Mouse (Mus musculus): ENCODE measurements around the gene Ppl. TPM values are rescaled to one million over a fixed set of nuclear protein-coding genes. Genes with fewer than 3 reads are reported as not detected.

Gene Ppl
- 1 to 10 TPM; 2.5 to 3.7 TPM for total RNA-seq (2021)
- long read RNA-seq, experiment 1, partial matches to known transcripts: 0 of 2 reads
- long read RNA-seq, experiment 1, other reads (novel, unspliced or antisense): 2 of 2 reads
- long read RNA-seq, experiment 2, full-length matches to known transcripts: 2 of 3 reads
- long read RNA-seq, experiment 2, partial matches to known transcripts: 0 of 3 reads
- long read RNA-seq, experiment 2, other reads (novel, unspliced or antisense): 1 of 3 reads

- intact Hi-C loops (cut with DNase I): no loop called here
- peak within 1 kb of the TSS; percentile 75 for H3K4me3 ChIP-seq
- peak within 1 kb of the TSS; percentile 79 for H3K27ac ChIP-seq
- TF ChIP-seq CTCF (IDR thresholded peaks at IDR 0.05): peak; percentile 26; the same call in 1 of the 2 replicates
- peak; percentile 79 for DNase-seq
Observed at GRCm38 (mm10) chr16:5132401-5132801, at the start of gene Ppl. TSS of gene Ppl (minus strand) at chr16:5132421.

- no peak for TF ChIP-seq CTCF (IDR thresholded peaks at IDR 0.05)
- Histone ChIP-seq H3K27ac (peak overlapping the region; percentile 91), H3K4me3 (peak overlapping the region; percentile 54)
- intact Hi-C loops (cut with DNase I): no loop called here
- peak; percentile 77 for DNase-seq
Observed at GRCm38 (mm10) chr16:5172636-5173035, 40.4 kb upstream of the Ppl start.

GRCm38 (mm10) chr16:5168829-5169228 is 36.6 kb upstream of the Ppl start:
- intact Hi-C loops (cut with DNase I): no loop called here
- no peak overlapping the region; the same call in 1 of the 2 replicates for H3K4me3 ChIP-seq
- H3K27ac ChIP-seq: peak overlapping the region; percentile 91
- TF ChIP-seq CTCF (IDR thresholded peaks at IDR 0.05): no peak
- DNase-seq: peak; percentile 88

GRCm38 (mm10) chr16:5168038-5168437 is 35.8 kb upstream of the Ppl start:
- no peak for TF ChIP-seq CTCF (IDR thresholded peaks at IDR 0.05)
- H3K27ac ChIP-seq: peak overlapping the region; percentile 91
- intact Hi-C loops (cut with DNase I): no loop called here
- H3K4me3 ChIP-seq: no peak overlapping the region
- no peak for DNase-seq

GRCm38 (mm10) chr16:5164327-5164726 is 32.1 kb upstream of the Ppl start:
- intact Hi-C loops (cut with DNase I): no loop called here
- no peak overlapping the region for H3K4me3 ChIP-seq
- DNase-seq: no peak
- TF ChIP-seq CTCF (IDR thresholded peaks at IDR 0.05): no peak
- peak overlapping the region; percentile 92 for H3K27ac ChIP-seq

GRCm38 (mm10) chr16:5159248-5159647 is 27.0 kb upstream of the Ppl start:
- intact Hi-C loops (cut with DNase I): no loop called here
- DNase-seq: peak; percentile 44
- no peak overlapping the region for H3K4me3 ChIP-seq
- no peak for TF ChIP-seq CTCF (IDR thresholded peaks at IDR 0.05)
- peak overlapping the region; percentile 92 for H3K27ac ChIP-seq

GRCm38 (mm10) chr16:5157113-5157512 is 24.9 kb upstream of the Ppl start:
- no peak for TF ChIP-seq CTCF (IDR thresholded peaks at IDR 0.05)
- peak; percentile 87 for DNase-seq
- H3K4me3 ChIP-seq: no peak overlapping the region
- intact Hi-C loops (cut with DNase I): no loop called here
- H3K27ac ChIP-seq: peak overlapping the region; percentile 92

GRCm38 (mm10) chr16:5156495-5156894 is 24.3 kb upstream of the Ppl start:
- no peak overlapping the region for H3K4me3 ChIP-seq
- peak overlapping the region; percentile 92 for H3K27ac ChIP-seq
- intact Hi-C loops (cut with DNase I): no loop called here
- DNase-seq: peak; percentile 71
- TF ChIP-seq CTCF (IDR thresholded peaks at IDR 0.05): no peak

GRCm38 (mm10) chr16:5155014-5155413 is 22.8 kb upstream of the Ppl start:
- TF ChIP-seq CTCF (IDR thresholded peaks at IDR 0.05): no peak
- intact Hi-C loops (cut with DNase I): no loop called here
- Histone ChIP-seq H3K27ac (peak overlapping the region; percentile 92), H3K4me3 (no peak overlapping the region)
- no peak for DNase-seq

- intact Hi-C loops (cut with DNase I): no loop called here
- DNase-seq: no peak
- H3K4me3 ChIP-seq: no peak overlapping the region
- peak overlapping the region; percentile 92 for H3K27ac ChIP-seq
- TF ChIP-seq CTCF (IDR thresholded peaks at IDR 0.05): no peak
Observed at GRCm38 (mm10) chr16:5153299-5154026, 21.2 kb upstream of the Ppl start.

GRCm38 (mm10) chr16:5150544-5150943 is 18.3 kb upstream of the Ppl start:
- no peak for TF ChIP-seq CTCF (IDR thresholded peaks at IDR 0.05)
- intact Hi-C loops (cut with DNase I): no loop called here
- DNase-seq: no peak

GRCm38 (mm10) chr16:5147037-5147385 is 14.8 kb upstream of the Ppl start, which contains the start of gene Sec14l5:
TSS of gene Sec14l5 (plus strand) at chr16:5147109.
- Histone ChIP-seq H3K4me3 (peak within 1 kb of the TSS; percentile 81), H3K27ac (peak within 1 kb of the TSS; percentile 88)
- DNase-seq: no peak
- intact Hi-C loops (cut with DNase I): loop anchor here (2.0 to 5.0 kb wide), 2 partner anchors 38 to 90 kb away; no protein-coding TSS in a partner anchor
- peak; percentile 15; the same call in 1 of the 2 replicates for TF ChIP-seq CTCF (IDR thresholded peaks at IDR 0.05)

More at GRCm38 (mm10) chr16:5150544-5150943, 18.3 kb upstream of the Ppl start:
- peak overlapping the region; percentile 20; the same call in 1 of the 2 replicates for H3K27ac ChIP-seq
- H3K4me3 ChIP-seq: no peak overlapping the region

- TF ChIP-seq CTCF (IDR thresholded peaks at IDR 0.05): no peak
- Histone ChIP-seq H3K4me3 (peak overlapping the region; percentile 81), H3K27ac (peak overlapping the region; percentile 88)
- intact Hi-C loops (cut with DNase I): loop anchor here (2.0 to 5.0 kb wide), 2 partner anchors 38 to 89 kb away; no protein-coding TSS in a partner anchor
- peak; percentile 91 for DNase-seq
Observed at GRCm38 (mm10) chr16:5146367-5147036, 14.3 kb upstream of the Ppl start.
